Mouse (Mus musculus): ENCODE measurements around the gene Psmd1. TPM values are rescaled to one million over a fixed set of nuclear protein-coding genes. Genes with fewer than 3 reads are reported as not detected.

Psmd1 gene
- total and polyA plus RNA-seq, 2 experiments, result 57.3 to 81.6 TPM

- Histone ChIP-seq H3K9ac (ENCODE audit: low read depth, low read length) (peak overlapping the region; percentile 50; the same call in 1 of the 2 replicates), H3K36me3 (ENCODE audit: control insufficient read depth, insufficient read depth, low read length) (peaks cover 22% of the 10 kb centered on the region), H3K27me3 (ENCODE audit: control insufficient read depth, insufficient read depth, low read length) (no peaks in the 10 kb centered on the region), H3K4me3 (ENCODE audit: insufficient read depth, low read depth, low read length) (no peak overlapping the region), H3K4me1 (ENCODE audit: control insufficient read depth, insufficient read depth, low read length) (peaks cover 39% of the 10 kb centered on the region), H3K79me2 (ENCODE audit: control insufficient read depth, insufficient read depth, low read length) (no peaks in the 10 kb centered on the region; the same call in 1 of the 2 replicates), H3K27ac (replicated peaks; ENCODE audit: insufficient read depth, low read depth, low read length) (peak overlapping the region; percentile 97)
- DNase-seq (ENCODE audit: extremely low read depth, low read depth, low spot score), result peak; percentile 46
- WGBS, result 37% methylated on average over 3 of the region's 3 CpGs
- no peak for TF ChIP-seq CTCF (IDR thresholded peaks at IDR 0.05; ENCODE audit: low read depth, low read length)
- no peak for TF ChIP-seq POLR2A (IDR thresholded peaks at IDR 0.05; ENCODE audit: extremely low read depth, insufficient read depth, low read length)
These were observed 9.2 kb upstream of the Psmd1 start for GRCm38 (mm10) chr1:86054943-86055342.

- peak overlapping the region; percentile 99 for H3K27ac ChIP-seq (replicated peaks; ENCODE audit: insufficient read depth, low read depth, low read length)
These were observed 7.9 kb upstream of the Psmd1 start for GRCm38 (mm10) chr1:86056284-86056683.

DNA sequence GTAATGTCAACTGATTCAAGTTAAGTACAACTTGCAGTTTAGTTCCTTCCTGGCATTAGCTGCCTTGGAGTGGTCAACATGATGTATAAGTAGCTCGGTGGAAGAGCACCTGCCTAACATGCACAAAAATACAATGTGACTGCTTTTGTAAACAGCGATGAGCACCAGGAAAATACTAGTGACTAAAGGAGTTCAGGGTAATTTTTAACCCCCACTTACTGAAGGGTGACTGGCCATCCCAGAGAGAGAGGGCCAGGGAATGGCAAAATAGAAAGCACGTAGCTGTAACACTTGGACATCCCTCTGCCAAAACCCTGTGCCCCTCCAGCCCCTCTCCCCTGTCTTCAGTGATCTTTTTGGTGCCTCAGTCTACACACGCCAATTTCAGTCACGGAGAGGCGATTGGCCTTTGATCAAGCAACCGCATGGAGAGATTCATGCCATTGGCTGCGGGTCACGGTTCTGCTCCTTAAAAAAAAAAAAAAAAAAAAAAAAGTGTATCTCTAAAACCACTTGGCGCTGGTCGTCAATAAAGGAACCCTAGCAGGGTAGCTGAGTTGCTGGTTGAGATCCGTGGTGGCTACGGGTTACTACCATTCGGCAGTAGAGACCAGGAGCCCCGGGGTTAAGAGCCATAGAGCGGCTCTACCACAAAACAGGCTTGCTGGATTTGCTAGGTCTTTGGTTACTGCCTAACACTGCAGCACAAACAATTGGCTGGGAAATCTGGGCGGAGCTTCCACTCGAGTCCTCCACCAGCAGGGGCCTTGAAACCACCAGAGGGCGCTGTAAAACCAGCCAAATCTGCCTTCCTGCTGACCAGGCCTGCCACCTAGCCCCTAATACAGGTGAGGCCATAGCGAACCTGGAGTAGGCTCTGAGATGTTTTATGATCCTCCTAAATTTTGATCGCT is 5.1 kb upstream of the Psmd1 start:
- peak overlapping the region; percentile 19; the same call in 1 of the 2 replicates for H3K4me3 ChIP-seq (ENCODE audit: insufficient read depth, low read depth, low read length)
- H3K9ac ChIP-seq (ENCODE audit: low read depth, low read length), result peak overlapping the region; percentile 61
- TF ChIP-seq POLR2A (IDR thresholded peaks at IDR 0.05; ENCODE audit: extremely low read depth, insufficient read depth, low read length) (peak; percentile 56; the same call in 1 of the 2 replicates), CTCF (IDR thresholded peaks at IDR 0.05; ENCODE audit: low read depth, low read length) (peak; percentile 99)
- no peaks in the 10 kb centered on the region for H3K27me3 ChIP-seq (ENCODE audit: control insufficient read depth, insufficient read depth, low read length)
- no peaks in the 10 kb centered on the region; the same call in 1 of the 2 replicates for H3K79me2 ChIP-seq (ENCODE audit: control insufficient read depth, insufficient read depth, low read length)
- peak; percentile 95 for DNase-seq (ENCODE audit: extremely low read depth, low read depth, low spot score)
- H3K4me1 ChIP-seq (ENCODE audit: control insufficient read depth, insufficient read depth, low read length), result peaks cover 34% of the 10 kb centered on the region
- H3K27ac ChIP-seq (replicated peaks; ENCODE audit: insufficient read depth, low read depth, low read length), result peak overlapping the region; percentile 89
- 3% methylated on average over 21 of the region's 21 CpGs for WGBS
- H3K36me3 ChIP-seq (ENCODE audit: control insufficient read depth, insufficient read depth, low read length), result peaks cover 7% of the 10 kb centered on the region; the same call in 1 of the 2 replicates

More at GRCm38 (mm10) chr1:86056284-86056683, 7.9 kb upstream of the Psmd1 start:
- TF ChIP-seq CTCF (IDR thresholded peaks at IDR 0.05; ENCODE audit: low read depth, low read length) (no peak), POLR2A (IDR thresholded peaks at IDR 0.05; ENCODE audit: extremely low read depth, insufficient read depth, low read length) (no peak)
- Histone ChIP-seq H3K27me3 (ENCODE audit: control insufficient read depth, insufficient read depth, low read length) (no peaks in the 10 kb centered on the region), H3K79me2 (ENCODE audit: control insufficient read depth, insufficient read depth, low read length) (no peaks in the 10 kb centered on the region; the same call in 1 of the 2 replicates), H3K4me3 (ENCODE audit: insufficient read depth, low read depth, low read length) (no peak overlapping the region), H3K9ac (ENCODE audit: low read depth, low read length) (peak overlapping the region; percentile 46), H3K4me1 (ENCODE audit: control insufficient read depth, insufficient read depth, low read length) (peaks cover 39% of the 10 kb centered on the region), H3K36me3 (ENCODE audit: control insufficient read depth, insufficient read depth, low read length) (peaks cover 19% of the 10 kb centered on the region)
- WGBS, result 28% methylated on average over 4 of the region's 4 CpGs
- DNase-seq (ENCODE audit: extremely low read depth, low read depth, low spot score), result peak; percentile 100

DNA sequence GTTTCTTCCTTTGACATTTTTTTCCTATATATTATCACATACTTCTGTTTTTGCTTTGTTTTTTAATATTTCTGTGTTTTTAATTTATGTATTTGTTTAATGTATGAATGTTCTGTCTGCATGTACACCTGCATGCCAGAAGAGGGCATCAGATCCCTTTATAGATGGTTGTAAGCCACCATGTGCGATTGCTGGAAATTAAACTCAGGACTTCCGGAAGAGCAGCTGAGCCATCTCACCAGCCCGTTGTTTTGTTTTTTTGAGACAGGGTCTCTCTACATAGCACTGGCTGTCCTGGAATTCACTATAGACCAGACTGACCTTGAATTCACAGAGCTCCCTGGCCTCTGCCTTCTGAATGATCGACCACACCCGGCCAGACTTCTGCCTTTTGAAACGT is 1.7 kb upstream of the Psmd1 start:
- peaks cover 19% of the 10 kb centered on the region for H3K79me2 ChIP-seq (ENCODE audit: control insufficient read depth, insufficient read depth, low read length)
- no peak for DNase-seq (ENCODE audit: extremely low read depth, low read depth, low spot score)
- peaks cover 26% of the 10 kb centered on the region for H3K4me1 ChIP-seq (ENCODE audit: control insufficient read depth, insufficient read depth, low read length)
- H3K27ac ChIP-seq (replicated peaks; ENCODE audit: insufficient read depth, low read depth, low read length), result no peak overlapping the region
- TF ChIP-seq POLR2A (IDR thresholded peaks at IDR 0.05; ENCODE audit: extremely low read depth, insufficient read depth, low read length) (no peak), CTCF (IDR thresholded peaks at IDR 0.05; ENCODE audit: low read depth, low read length) (no peak)
- H3K9ac ChIP-seq (ENCODE audit: low read depth, low read length), result no peak overlapping the region
- 86% methylated on average over 6 of the region's 6 CpGs for WGBS
- H3K4me3 ChIP-seq (ENCODE audit: insufficient read depth, low read depth, low read length), result no peak overlapping the region
- H3K36me3 ChIP-seq (ENCODE audit: control insufficient read depth, insufficient read depth, low read length), result no peaks in the 10 kb centered on the region
- no peaks in the 10 kb centered on the region for H3K27me3 ChIP-seq (ENCODE audit: control insufficient read depth, insufficient read depth, low read length)

- H3K4me3 ChIP-seq (ENCODE audit: insufficient read depth, low read depth, low read length), result no peak overlapping the region
- H3K36me3 ChIP-seq (ENCODE audit: control insufficient read depth, insufficient read depth, low read length), result peaks cover 75% of the 10 kb centered on the region
- H3K27ac ChIP-seq (replicated peaks; ENCODE audit: insufficient read depth, low read depth, low read length), result no peak overlapping the region
- no peaks in the 10 kb centered on the region; the same call in 1 of the 2 replicates for H3K79me2 ChIP-seq (ENCODE audit: control insufficient read depth, insufficient read depth, low read length)
- no peak overlapping the region for H3K9ac ChIP-seq (ENCODE audit: low read depth, low read length)
- 97% methylated on average over 2 of the region's 2 CpGs for WGBS
- no peak for DNase-seq (ENCODE audit: extremely low read depth, low read depth, low spot score)
- no peak for TF ChIP-seq CTCF (IDR thresholded peaks at IDR 0.05; ENCODE audit: low read depth, low read length)
- TF ChIP-seq POLR2A (IDR thresholded peaks at IDR 0.05; ENCODE audit: extremely low read depth, insufficient read depth, low read length), result no peak
- H3K4me1 ChIP-seq (ENCODE audit: control insufficient read depth, insufficient read depth, low read length), result no peaks in the 10 kb centered on the region
- H3K27me3 ChIP-seq (ENCODE audit: control insufficient read depth, insufficient read depth, low read length), result no peaks in the 10 kb centered on the region
These were observed 12.4 kb downstream of the Psmd1 start for GRCm38 (mm10) chr1:86076565-86076964.
